Mouse (Mus musculus) cortical plate, adult 2 months (tissue): ENCODE results near the gene Meis1.

ENCODE experiments used
- CTCF ChIP-seq: fragments of 200-500 bp; IDR thresholded peaks from 2 replicates; pipeline ENCODE4 v1.5.1; 2011; ENCODE audit warnings: mild to moderate bottlenecking, control low read depth, low read length; ENCODE audit not compliant: insufficient read depth; ENCODE audit errors: extremely low read depth
- POLR2A ChIP-seq: fragments of 200-500 bp; IDR thresholded peaks from 2 replicates; pipeline ENCODE4 v1.6.1; 2011; ENCODE audit warnings: mild to moderate bottlenecking, low read length, control low read depth; ENCODE audit not compliant: insufficient read depth; ENCODE audit errors: extremely low read depth

- TF ChIP-seq POLR2A (no peak), CTCF (no peak)
Observed at GRCm38 (mm10) chr11:19017262-19017661, 1.5 kb downstream of the Meis1 start.
